Mouse (Mus musculus) T-cell, adult 2 months (primary cell): ENCODE results near the gene Lsm4.

ENCODE experiments used
- DNase-seq: peaks from one replicate; pipeline ENCODE4 v3.0.0; 2022; ENCODE audit warnings: low spot score

Lsm4 gene

DNA sequence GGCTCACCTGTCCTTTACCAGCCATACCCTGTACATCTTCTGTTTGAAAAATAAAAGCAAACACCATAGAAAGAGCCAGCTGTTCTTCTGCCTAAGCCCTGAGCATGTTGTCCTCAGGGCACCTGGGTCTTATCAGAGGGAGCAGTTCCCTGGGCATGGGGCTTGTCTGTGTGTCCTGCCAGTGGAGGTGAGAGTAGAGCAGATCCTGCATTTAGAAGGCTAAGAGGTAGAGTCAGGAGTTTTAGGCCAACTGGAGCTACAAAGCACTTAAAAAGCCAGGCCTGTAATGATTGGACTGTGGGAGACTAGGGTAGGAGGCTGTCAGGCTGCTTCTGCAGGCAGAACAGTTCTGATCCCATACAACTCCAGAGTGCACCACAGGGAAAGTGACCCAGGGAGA lies 5.6 kb downstream of the Lsm4 start:
- DNase-seq, result no peak

DNA sequence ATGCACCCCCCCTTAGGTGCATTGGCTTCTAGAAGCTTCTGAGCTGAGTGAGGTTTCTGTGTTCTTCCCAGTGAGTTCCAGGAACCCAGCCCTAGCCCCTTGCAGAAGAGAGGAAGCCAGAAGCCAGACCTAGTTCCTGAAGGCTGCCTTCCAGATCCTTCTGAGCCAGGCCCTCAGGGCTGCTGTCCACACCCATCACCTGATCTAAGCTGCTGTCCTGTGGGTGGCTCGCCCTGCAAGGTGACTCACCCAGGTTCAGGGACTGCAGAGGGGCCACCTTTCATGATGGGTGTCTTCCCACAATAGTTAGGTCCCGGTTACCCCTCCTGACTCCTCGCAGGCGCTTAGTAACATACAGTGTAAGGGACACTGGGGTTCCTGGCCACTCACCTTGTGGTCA lies 6.4 kb downstream of the Lsm4 start:
- DNase-seq, result no peak

DNA sequence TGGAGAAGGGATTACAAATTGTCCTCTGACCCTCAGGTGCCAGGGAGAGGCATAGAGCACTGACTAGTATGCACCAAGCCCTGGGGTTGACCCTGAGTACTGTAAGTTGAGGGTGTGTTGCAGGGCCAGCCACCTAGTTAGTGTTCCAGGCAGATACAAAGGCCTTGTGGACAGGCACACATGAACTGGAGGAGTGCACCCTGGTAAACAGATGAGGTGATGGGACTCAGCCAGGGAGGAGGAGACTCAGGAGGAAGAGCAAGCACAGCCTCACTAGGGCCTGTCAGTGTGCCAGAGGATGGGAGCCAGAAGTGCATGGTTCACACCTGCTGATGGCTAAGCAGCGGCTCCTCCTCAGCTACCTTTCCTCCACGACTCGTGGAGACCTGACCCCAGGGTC lies 7.0 kb downstream of the Lsm4 start:
- DNase-seq, result no peak

DNA sequence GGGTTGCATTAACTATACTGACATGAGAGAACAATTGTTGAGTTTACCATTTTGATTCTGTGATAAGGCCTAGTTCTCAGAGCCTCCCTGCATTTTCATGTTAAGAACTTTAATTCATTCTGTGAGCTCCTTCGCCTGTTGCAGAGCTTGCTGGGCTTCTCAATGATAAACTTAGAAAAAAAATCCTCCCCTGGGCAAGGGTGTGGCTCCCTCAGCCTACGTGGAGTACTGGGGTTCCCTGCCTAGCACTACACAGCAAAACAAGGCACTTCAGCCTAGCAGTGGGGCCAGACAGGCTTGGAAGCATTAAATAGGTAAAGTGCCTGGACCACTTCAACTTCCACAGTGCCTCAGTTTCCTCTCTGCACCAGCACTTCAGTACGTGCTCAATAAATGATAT lies 8.4 kb downstream of the Lsm4 start:
- no peak for DNase-seq

DNA sequence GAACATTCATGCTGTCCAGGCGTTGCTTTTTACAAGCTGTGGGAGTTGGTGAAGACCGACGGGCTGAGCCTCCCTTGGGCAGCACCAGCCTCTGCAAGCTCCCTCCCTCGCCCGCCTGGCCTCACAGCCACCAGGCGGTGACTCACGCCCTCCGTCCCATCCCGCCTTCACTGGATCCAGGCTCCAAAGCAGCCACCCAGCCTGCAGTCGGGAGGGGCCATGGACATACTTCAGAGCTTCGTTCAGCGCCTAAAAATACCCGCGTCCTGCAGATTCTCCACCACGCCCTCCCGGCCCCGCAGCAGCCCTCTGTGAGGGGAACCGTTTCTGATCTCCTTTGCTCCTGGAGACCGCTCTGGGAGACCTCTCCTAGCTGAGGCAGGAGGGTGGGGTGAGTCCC lies 9.1 kb downstream of the Lsm4 start:
- DNase-seq, result no peak

DNA sequence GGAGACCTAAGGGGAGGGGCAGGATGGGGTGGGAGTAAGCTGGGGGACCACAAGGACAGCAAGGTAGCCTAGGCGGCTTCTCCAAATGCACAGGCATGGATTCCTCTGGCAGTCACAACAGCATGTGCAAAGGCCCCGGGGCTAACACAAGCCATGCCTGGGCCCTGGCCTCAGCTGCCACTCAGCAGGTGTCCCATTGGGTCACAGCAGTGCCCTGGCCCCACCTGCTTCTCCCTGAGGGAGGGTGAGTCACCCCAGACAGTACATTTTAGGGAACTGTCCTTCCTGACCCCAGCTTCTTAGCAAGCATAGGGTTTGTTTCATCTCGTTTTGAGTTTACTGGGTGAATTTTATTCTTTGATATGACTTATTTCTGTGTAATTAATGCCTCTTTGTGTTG lies 9.6 kb downstream of the Lsm4 start:
- no peak for DNase-seq

DNA sequence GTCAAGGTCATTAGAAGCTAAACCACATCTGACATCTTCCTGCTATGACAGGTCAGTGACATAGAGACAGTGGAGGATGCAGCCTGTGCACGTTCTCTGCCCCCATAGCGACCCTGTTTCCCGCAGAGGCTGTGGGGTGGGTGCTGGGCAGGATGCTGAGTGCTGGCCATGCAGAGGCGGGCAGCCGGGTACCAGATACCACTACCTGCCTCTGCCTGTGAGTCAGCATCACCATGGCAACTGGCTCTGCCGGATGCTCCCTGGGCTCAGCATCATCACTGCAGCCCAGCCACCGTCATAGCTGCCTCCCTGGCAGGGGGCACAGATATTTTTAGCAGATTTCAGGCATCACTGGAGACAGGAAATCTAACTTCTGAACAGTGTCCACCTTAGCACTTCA lies 11.2 kb downstream of the Lsm4 start:
- peak; percentile 61 for DNase-seq

DNA sequence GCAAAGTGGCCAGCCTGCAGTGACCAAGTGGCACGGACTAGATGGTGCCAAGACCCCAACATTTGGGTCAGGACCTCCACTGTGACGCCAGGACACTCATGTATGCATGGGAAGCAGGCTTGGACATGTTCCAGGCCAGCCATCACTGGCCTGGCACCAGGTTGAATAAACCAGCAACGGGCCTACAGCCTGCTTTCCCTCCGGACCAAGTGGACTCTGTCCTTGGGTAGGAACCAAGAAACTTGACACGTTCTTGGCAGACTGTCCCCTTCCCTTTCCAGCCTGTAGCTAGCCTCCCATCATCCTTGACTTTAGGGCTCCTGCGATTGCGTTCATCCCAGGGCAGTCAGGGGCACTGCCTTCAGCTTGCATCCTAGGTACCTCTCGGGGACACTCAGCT lies 14.5 kb downstream of the Lsm4 start:
- no peak for DNase-seq

DNA sequence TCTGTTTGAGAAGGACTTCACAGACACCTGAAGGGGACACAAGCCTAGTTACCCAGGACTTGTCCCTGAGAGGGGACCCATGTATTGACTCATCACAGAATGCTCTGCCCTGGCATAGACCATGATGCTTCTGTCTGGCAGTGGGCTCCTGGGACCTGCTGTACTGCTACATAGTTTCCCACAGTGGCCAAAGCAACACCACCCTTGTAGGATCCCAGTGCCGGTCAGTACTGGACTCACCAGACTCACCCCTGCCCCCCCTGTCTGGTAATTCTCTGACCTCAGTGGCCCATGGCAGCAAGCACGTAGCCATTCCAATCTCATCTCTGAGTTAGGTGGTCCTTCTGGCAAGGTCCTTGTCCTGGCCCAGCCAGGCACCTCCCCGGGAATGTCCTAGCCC lies 15.1 kb downstream of the Lsm4 start:
- DNase-seq, result no peak

DNA sequence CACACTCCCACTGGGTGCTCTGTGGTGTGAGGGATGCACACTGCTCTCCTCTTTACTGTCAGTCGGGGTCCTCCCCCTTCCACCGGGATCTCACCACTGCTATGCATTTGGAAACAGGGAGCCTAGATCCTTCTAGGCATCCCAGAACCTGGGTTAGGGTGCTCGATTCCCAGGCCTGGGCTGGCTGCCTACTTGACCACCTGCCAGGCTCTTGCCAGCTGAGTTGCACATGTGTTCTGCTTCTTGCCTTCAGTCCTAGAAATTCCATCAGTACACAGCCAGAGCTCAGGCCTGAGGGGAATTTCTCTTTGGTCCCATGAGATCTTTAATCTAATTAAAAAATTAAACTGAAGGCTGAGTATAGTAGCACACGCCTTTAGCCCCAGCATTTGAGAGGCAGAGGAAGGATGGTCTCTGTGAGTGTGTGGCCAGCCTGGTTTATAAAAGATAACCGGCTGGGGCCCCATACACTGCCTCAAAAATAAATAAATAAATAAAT lies 16.9 kb downstream of the Lsm4 start:
- no peak for DNase-seq

DNA sequence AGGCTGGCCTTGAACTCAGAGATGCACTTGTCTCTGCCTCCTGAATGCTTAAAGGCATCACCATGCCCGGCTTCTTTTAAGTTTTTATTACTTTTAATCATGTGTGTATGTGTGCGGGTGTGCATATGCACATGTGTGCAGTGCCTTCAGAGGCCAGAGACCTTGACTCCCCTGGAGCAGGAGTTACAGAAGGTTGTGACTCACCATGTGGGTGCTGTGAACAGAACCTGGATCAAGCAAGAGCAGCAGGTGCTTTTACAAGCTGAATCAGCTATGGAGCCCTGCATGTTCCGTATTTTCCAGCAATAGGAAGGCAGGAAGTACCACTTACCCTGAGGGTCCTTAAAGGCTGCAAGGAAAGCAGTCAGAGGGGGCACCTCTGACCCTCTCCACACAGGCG lies 18.2 kb downstream of the Lsm4 start:
- no peak for DNase-seq

DNA sequence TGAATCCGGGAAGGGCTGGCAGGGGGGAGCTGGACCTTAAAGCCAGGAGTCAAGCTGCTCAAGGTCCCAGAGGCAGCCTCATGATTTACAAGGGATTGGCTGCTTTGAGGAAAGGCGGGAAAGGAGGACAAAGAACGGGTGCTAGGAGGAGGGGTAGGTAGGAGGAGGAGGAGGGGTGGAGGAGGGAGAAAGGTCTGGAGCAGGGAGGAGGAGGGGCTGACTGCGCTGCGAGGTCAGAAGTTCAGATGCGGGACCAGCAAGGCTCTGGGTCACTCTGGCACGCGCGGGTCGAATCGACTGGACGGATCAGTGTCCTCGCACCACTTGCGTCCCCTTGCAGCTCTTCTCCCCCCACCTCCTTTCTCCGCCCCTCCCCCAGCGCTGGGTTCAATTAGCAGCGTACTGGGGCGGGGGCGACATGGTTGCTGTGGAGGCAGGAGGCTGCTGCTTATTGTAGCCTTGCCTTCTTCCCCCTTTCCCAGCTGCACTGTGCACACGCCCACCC lies 18.7 kb downstream of the Lsm4 start:
- DNase-seq, result no peak

DNA sequence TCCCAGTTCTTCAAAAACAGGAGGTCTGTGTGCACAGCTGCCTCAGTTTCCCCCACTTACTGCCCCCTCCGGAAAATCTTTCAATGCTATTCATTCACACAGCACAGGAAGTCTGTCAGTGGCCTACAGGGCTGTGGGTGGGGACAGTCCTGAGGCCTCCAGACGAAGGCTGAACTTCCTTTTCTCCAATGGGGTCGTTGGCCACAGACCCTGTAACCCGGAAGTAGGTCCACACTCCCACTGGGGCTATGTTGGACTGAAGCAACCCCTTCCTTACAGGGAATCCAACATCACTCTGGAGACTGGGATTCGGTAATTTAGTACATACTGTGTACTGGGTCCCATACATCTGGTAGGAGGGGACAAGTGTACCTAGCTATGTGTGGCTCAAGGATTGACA lies 20.6 kb downstream of the Lsm4 start:
- no peak for DNase-seq

DNA sequence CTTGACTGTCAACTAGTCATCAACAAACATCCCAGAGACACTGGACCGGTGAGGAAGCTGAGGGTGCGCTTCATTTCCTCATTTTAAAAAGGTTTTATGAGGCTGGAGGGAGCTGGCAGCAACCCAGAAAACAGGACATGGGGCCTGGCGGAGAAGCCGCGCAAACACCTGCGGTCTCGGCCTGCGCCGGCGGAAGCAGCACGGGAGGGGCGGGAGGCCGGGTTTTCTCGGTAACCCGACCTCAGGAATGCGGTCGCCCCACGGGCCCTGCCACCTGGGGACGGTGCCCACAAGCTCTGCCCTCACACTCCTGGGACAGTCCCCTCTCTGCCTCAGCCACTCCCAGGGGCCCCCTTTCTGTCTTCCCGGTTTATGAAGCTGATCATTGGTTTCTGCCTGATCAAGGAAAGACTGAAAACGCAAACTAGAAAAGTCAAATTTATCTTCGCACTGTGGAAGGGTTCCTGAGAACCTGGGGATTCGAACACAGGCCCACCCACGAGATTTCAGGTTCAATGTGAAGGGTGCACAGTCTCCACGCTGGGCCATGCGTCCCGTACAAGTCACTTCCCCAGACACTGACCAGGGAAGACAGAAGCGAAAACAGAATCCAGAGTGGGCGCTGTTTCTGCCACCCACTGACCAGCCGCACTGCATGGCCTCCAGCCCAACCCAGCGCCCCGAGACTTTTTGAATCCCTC lies 22.4 kb downstream of the Lsm4 start:
- DNase-seq, result peak; percentile 70

DNA sequence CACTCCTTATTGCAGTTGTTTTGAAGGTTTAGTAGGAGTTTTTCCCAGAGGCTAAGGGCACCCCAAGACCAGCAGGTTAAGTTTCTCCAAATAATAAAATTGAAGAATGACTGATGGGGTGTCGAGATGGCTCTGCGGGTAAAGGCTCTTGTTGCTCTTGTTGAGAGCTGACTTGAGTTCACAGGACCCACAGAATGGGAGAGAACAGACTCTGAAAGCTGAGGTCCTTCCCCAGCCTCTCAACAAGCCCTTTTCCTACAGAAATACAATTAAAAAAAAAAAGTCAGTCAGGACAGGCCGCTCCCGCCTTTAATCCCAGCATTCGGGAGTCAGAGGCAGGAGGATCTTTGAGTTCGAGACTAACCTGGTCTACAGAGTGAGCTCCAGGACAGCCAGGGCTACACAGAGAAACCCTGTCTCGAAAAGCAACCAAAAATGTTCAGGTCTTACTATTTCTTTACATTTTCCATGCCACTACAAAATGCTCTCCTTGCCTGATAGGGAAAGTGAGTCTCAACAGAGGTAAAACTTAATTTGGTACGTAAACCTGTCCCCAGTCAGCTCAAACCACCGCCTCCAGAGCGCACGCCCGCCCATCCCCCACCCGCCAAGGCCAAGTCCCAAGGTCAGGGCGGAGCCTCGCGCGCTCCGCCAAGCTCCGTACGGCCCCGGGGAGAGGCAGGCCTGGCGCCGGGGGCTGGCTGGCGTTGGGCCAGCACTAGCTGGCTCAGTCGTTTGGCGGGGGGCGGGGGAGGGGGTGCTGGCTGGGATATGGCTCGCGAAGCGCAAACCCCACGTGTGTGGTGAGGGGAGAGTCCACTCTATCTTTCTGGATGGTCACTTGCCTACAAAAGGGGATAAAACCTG lies 23.2 kb downstream of the Lsm4 start:
- peak; percentile 68 for DNase-seq

DNA sequence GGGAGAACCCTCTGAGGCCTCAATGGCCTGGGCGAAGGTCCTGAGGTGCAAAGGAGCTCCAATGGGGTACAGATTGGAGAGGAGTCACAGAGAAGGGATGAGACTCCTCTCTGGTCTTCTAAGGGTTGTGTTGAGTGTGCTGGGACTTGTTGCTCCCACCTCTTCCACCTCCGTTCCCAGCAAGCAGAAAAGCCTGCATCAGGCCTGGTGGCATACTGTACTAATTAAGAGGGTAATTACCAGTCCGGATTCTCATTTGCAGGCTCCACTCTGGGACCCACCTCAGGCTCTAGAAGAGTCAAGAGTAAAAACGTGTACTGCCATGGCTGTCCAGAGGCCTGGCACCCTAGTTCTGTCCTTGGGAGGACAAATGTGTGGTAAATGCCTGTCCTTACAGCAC lies 23.9 kb downstream of the Lsm4 start:
- DNase-seq, result no peak

DNA sequence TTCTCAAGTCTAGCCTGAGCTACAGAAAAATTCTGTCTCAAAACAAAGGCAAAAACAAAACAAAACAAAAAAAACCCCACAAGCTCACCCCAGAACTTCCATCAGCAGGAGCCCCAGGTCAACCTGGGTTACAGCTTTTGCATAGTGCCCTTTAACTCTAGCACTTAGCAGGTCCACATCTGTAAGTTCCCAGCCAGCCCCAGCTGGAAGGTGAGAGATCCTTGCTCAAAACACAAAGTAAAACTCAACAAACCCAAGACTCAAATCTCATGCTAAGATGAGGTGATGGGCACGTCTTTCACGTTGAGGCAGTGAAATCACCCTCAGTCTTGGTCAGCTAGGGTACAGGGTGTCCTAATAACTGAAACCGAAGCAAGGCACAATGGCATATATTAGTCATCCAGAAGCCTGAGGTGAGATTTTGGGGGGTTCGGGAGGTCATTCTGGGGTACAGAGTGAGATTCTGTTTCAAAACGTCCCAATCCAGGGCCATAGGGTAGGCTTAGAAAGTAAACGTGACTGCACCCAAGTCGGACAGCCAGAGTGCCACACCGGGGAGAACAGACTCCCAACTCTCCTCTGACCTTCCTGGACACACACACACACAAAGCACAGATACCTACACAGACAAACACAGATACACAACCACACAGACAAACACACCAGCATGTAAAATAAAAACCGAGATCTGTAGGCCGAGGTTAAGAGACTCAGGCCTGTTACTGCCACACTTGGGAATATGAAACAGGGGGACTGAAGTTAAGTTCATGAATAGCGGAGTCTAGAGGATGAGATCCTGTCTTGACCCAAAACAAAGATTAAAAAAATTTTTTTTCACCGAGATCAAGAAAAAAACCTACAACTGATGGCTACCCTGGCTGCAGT lies 24.6 kb downstream of the Lsm4 start:
- no peak for DNase-seq

DNA sequence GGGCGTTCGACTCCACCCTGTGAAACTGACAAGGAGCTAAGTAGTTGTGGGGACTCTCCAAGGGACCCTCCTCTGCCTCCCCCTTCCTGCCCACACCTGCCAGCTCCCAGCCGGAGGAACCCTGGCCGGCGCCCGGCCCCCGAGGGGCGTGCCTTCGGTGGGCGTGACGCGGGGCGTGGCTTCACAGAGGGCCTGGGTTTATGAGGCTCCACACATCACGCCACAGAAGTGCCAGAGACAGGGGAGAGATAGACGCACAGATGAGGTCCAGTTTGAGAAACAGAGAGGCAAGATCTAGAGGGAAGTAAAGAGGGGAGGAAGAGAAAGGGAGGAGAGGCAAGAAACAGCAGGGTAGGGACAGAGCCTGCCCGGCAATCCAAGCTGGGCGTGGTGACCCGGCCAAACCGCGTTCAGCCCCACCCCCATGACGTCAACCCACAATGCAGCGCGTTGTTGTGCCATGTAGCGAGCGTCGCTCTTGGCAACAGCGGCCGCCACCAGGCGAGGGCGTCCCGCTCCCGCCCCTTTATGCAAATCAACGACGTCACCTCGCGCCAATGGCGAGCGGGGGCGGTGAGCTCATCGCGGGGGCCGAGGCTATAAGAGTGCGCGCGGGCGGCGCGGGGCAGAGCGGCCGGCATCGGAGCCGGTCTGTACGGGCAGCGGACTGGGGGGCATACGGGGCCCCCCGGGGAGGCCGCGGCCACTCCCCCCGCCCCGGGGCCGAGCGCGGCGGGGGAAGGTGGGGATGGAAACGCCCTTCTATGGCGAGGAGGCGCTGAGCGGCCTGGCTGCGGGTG lies 25.5 kb downstream of the Lsm4 start, which contains the start of gene Jund:
Gene Jund, plus strand, starts transcription at position 640 of the 800 bp plus-strand sequence.
- peak; percentile 100 for DNase-seq

DNA sequence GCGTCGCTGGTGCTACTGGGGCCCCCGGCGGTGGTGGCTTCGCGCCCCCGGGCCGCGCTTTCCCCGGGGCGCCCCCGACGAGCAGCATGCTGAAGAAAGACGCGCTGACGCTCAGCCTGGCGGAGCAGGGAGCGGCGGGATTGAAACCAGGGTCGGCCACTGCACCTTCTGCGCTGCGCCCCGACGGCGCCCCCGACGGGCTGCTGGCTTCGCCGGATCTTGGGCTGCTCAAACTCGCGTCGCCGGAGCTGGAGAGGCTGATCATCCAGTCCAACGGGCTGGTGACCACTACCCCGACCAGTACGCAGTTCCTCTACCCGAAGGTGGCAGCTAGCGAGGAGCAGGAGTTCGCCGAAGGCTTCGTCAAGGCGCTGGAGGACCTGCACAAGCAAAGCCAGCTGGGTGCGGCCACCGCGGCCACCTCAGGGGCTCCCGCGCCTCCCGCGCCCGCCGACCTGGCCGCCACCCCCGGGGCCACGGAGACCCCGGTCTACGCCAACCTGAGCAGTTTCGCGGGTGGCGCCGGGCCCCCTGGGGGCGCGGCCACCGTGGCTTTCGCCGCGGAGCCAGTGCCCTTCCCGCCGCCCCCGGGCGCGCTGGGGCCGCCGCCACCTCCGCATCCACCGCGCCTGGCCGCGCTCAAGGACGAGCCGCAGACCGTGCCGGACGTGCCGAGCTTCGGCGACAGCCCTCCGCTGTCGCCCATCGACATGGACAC lies 26.2 kb downstream of the Lsm4 start:
- DNase-seq, result no peak

DNA sequence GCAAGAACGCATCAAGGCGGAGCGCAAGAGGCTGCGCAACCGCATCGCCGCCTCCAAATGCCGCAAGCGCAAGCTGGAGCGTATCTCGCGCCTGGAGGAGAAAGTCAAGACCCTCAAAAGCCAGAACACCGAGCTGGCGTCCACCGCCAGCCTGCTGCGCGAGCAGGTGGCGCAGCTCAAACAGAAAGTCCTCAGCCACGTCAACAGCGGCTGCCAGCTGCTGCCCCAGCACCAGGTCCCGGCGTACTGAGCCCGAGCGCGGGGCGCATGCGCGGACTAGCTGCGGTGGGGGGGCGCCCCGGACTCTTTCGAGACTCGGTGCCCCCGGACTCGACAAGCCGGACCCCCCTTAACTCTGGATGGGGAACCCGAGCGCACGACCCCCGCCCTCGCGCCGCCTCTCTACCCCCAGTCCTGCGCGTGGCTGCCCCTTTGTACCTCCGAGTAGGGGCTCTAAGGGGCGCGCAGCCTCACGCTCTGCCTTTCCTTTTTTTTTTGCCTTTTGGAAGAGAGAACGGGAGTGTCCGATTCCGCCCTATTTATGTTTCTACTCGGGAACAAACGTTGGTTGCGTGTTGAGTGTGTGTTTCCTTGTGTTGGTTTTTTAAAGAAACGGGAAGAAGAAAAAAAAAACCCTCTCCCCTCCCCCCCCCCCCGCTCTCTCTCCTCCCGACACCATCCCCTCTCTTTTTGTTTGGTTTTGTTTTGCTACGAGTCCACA lies 26.9 kb downstream of the Lsm4 start:
- peak; percentile 81 for DNase-seq
